Mouse (Mus musculus): ENCODE measurements at regions not wholly inside any gene's neighbourhood (a gene's known extent, or its start where the extent isn't known, plus 50 kb on each side); places are given as distances from the start of the nearest gene placed in this dataset.

- no peak for DNase-seq
These were observed 62.6 kb downstream of the Perp start for GRCm38 (mm10) chr10:18907276-18907960.

DNA sequence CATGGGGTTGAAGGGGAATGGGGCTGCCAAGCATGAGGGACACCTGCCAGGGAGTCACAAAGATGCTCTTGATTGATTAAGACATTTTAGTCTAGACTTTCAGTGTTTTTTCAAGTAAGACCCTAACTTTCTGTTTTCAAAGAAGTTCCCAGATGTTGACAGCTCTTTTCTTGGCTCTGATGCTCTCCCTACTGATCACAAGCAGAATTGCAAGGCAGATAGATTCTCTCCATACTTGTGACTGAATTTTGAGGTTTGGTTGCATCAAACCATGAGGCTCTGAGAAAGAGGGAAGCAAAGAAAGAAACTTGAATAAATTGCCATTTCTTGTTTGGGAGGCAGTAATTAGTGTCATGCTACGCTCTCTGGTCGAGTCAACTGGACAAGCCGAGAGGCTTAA lies 64.5 kb downstream of the Perp start:
- DNase-seq: no peak

GRCm38 (mm10) chr10:18910898-18911297 lies 66.1 kb downstream of the Perp start:
- DNase-seq: peak; percentile 68

GRCm38 (mm10) chr10:18917120-18917616 lies 72.3 kb downstream of the Perp start:
- peak; percentile 56 for DNase-seq

GRCm38 (mm10) chr10:18923088-18923821 lies 78.4 kb downstream of the Perp start:
- DNase-seq: no peak

DNA sequence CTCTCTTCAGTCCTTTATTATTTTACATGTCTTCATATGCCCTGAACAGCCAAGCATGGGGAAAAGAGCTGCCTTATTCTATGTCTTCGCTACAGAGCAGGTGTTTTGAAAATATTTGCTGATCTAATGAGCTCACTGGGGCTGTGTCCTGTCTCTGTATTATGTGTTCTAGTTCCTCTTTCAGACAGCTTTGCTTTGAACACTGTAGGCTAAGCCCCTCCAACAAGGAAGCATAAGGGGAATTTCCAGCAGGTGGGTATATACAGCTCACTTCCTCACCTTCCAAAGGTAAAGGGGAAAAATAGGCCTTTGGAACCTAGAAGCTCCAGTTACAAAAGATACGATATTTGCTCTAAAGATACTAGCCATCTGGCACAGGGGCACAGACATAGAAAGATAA lies 83.0 kb downstream of the Perp start:
- no peak for DNase-seq

DNA sequence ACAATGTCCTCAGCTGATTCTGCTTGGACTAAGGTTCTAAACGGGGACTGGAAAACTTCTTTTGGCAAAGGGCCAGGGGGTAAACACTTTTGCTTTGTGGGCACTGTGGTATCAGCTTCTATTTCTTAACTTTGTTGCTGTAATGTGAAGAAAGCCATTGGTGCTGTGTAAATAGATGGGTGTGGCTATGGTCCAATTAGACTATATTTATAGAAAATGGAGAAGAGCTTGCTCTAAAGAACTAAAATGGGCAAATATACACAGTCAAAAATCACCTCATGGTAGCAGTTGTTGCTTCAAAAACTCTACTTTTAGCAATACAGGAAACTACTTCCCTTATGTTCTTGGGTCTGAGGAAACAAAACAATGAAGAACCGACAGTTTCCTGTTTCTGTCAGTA lies 84.1 kb downstream of the Tnfaip3 start:
- no peak for DNase-seq

- no peak for DNase-seq
These were observed 74.0 kb downstream of the Tnfaip3 start for GRCm38 (mm10) chr10:18941447-18941846.

DNA sequence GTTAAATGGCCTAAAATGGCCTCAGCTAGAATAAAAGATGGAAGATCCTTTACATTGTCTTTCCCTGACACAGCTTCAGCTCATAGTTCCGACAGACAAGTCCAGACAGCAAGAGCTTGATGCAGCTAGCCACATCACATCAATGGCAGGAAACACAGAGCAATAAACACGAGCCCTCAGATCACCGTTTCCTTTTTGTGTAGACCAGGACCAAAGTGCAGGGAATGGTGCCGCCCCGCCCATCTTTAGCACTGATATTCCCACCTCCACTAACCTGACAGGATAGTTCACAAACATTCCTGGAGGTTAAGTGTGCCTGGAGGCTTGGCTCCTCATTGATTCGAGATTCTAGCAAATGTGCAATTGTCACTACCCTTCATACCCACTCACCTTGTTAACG lies 73.5 kb downstream of the Tnfaip3 start:
- DNase-seq: no peak

DNA sequence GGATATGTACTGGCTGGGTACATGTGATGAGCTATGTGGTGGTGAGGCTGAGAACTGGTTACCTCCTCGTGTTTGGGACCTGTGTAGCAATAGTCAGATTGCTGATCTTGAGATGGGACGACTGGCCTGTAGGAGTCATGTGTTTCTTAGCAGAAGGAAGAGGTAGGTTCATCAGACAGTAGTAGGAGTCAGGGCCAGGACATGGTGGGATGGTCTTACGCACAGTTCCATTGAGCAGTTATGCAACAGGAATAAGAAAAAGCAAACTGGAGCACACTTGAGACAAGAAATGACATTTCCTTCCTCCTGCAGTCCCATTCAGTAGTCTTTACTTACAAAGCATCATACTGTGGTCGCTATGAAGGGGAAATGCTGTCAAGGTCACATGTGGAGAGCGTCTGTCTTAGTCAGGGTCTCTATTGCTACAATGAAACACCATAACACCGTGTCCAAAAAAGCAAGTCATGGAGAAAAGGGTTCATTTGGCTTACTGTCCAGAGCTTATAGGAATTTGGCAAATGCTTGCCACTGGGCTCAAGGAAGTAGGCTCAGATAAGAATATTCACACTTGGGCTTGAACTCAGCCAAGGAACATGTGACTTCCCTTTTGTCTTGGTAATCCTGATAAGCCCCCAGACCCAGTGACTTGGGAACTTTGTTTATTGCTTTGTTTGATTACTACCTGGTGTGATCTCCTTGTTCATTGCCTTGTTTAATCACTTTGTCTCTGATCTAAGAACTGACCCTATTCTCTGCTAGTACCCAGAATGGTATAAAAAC lies 72.0 kb downstream of the Tnfaip3 start:
- no peak for DNase-seq

DNA sequence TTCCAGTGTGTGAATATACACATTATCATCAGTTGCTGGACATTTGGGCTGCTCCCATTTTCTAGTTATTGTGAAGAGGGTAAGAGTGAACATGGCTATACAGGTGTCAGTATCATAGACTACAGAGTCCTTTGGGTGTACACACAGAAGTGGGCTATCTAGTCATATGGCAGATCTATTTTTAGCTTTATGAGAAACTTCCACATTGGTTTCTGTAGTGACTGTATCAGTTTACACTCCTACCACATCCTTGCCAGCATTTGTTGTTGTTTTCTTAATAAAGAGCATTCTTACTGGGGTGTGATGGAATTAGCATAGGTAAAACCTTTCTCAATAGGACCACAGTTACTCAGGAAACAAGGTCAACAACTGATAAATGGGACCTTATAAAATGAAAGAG lies 68.7 kb downstream of the Tnfaip3 start:
- DNase-seq: no peak
